Mouse (Mus musculus): ENCODE data around the gene Zfp365. TPM values are rescaled to one million over a fixed set of nuclear protein-coding genes. Genes with fewer than 3 reads are reported as not detected.

The Zfp365 gene
- total and polyA plus RNA-seq, 3 experiments: 1.0 to 4.0 (median 1.2) TPM

- Histone ChIP-seq H3K4me2 (ENCODE audit: insufficient read depth, low read depth, poor library complexity, severe bottlenecking) (peak overlapping the region; percentile 55), H3K9ac (ENCODE audit: insufficient read depth, low read depth) (no peak overlapping the region), H3K4me1 (ENCODE audit: control insufficient read depth in 1 of 2, insufficient read depth in 2 of 2) (peaks cover 3 to 8% of the 10 kb centered on the region in 2 experiments; a peak in 3 of 4 replicates), H3K36me3 (replicated peaks in 1 of 2; ENCODE audit: control insufficient read depth in 1 of 2, insufficient read depth in 1 of 2, low read length in 1 of 2) (peaks cover 0 to 6% of the 10 kb centered on the region in 2 experiments), H3K27me3 (replicated peaks) (no peaks in the 10 kb centered on the region), H3K4me3 (replicated peaks in 1 of 3; ENCODE audit: low read depth in 2 of 3, low read length in 2 of 3, poor library complexity in 1 of 3) (peak overlapping the region; percentile 14 to 59 (median 53)), H3K79me2 (replicated peaks; ENCODE audit: control insufficient read depth, extremely low read depth, insufficient read depth, poor library complexity, severe bottlenecking) (no peaks in the 10 kb centered on the region), H3K9me3 (replicated peaks; ENCODE audit: low read length) (peaks cover 3% of the 10 kb centered on the region), H3K27ac (ENCODE audit: insufficient read depth, low read depth) (no peak overlapping the region)
- no peak for DNase-seq (ENCODE audit: extremely low read depth)
- dilution Hi-C loops (cut with MboI; ENCODE audit: extremely low pct_ligation_motif_present, extremely low pct_unique_long_range_greater_than_20kb, low sequenced_read_pairs) (no loop called here), in situ Hi-C loops (cut with MboI; ENCODE audit: low pct_ligation_motif_present, low pct_unique_long_range_greater_than_20kb, low sequenced_read_pairs) (no loop called here)
- no peak for TF ChIP-seq ZKSCAN1 (IDR thresholded peaks at IDR 0.05; ENCODE audit: borderline replicate concordance, low read depth, low read length)
- TF ChIP-seq MXI1 (IDR thresholded peaks at IDR 0.05; ENCODE audit: low read depth, low read length): no peak
- no peak for TF ChIP-seq POLR2A (IDR thresholded peaks at IDR 0.05; ENCODE audit: low read depth, low read length)
- no peak for TF ChIP-seq PAX5 (IDR thresholded peaks at IDR 0.05; ENCODE audit: low read length)
- TF ChIP-seq UBTF (IDR thresholded peaks at IDR 0.05; ENCODE audit: low read depth, low read length): no peak
- TF ChIP-seq MAX (IDR thresholded peaks at IDR 0.05; ENCODE audit: low read length): no peak
Measured at GRCm38 (mm10) chr10:67911447-67912336, 770 bp downstream of the Zfp365 start.

- H3K9ac ChIP-seq (ENCODE audit: insufficient read depth, low read depth): no peak overlapping the region
- dilution Hi-C loops (cut with MboI; ENCODE audit: extremely low pct_ligation_motif_present, extremely low pct_unique_long_range_greater_than_20kb, low sequenced_read_pairs): no loop called here
- H3K27me3 ChIP-seq (replicated peaks): no peaks in the 10 kb centered on the region
- TF ChIP-seq CHD1 (IDR thresholded peaks at IDR 0.05; ENCODE audit: low read depth, low read length) (no peak), GABPA (IDR thresholded peaks at IDR 0.05; ENCODE audit: insufficient replicate concordance, low read depth, low read length) (no peak), IRF4 (IDR thresholded peaks at IDR 0.05; ENCODE audit: low read depth, low read length) (no peak), PAX5 (IDR thresholded peaks at IDR 0.05; ENCODE audit: low read length) (no peak), SIN3A (IDR thresholded peaks at IDR 0.05; ENCODE audit: low read length) (no peak), MYC (IDR thresholded peaks at IDR 0.05; ENCODE audit: low read depth, low read length) (no peak), ZC3H11A (IDR thresholded peaks at IDR 0.05; ENCODE audit: low read depth, low read length) (no peak), USF1 (IDR thresholded peaks at IDR 0.05; ENCODE audit: low read depth, low read length) (no peak), SMC3 (IDR thresholded peaks at IDR 0.05; ENCODE audit: low read depth, low read length) (no peak), KAT2A (IDR thresholded peaks at IDR 0.05; ENCODE audit: insufficient replicate concordance, low read length) (no peak), RAD21 (IDR thresholded peaks at IDR 0.05; ENCODE audit: low read depth, low read length) (no peak), NRF1 (IDR thresholded peaks at IDR 0.05; ENCODE audit: low read depth, low read length) (no peak), NELFE (IDR thresholded peaks at IDR 0.05; ENCODE audit: low read depth, low read length) (no peak), EP300 (IDR thresholded peaks at IDR 0.05; ENCODE audit: low read length) (no peak), HCFC1 (IDR thresholded peaks at IDR 0.05; ENCODE audit: low read depth, low read length) (no peak), BHLHE40 (IDR thresholded peaks at IDR 0.05; ENCODE audit: low read depth, low read length) (no peak), JUND (conservative IDR thresholded peaks at IDR 0.05; ENCODE audit: low read depth, low read length) (no peak), ZKSCAN1 (IDR thresholded peaks at IDR 0.05; ENCODE audit: borderline replicate concordance, low read depth, low read length) (no peak)
- H3K79me2 ChIP-seq (replicated peaks; ENCODE audit: control insufficient read depth, extremely low read depth, insufficient read depth, poor library complexity, severe bottlenecking): no peaks in the 10 kb centered on the region
- DNase-seq (ENCODE audit: extremely low read depth): no peak
- no peak overlapping the region for H3K4me3 ChIP-seq (replicated peaks in 1 of 3; ENCODE audit: low read depth in 2 of 3, low read length in 2 of 3, poor library complexity in 1 of 3)
- peaks cover 0 to 6% of the 10 kb centered on the region in 2 experiments for H3K36me3 ChIP-seq (replicated peaks in 1 of 2; ENCODE audit: control insufficient read depth in 1 of 2, insufficient read depth in 1 of 2, low read length in 1 of 2)
- H3K27ac ChIP-seq (ENCODE audit: insufficient read depth, low read depth): no peak overlapping the region
- peaks cover 3% of the 10 kb centered on the region for H3K9me3 ChIP-seq (replicated peaks; ENCODE audit: low read length)
- H3K4me2 ChIP-seq (ENCODE audit: insufficient read depth, low read depth, poor library complexity, severe bottlenecking): no peak overlapping the region
- in situ Hi-C loops (cut with MboI; ENCODE audit: low pct_ligation_motif_present, low pct_unique_long_range_greater_than_20kb, low sequenced_read_pairs): no loop called here
- peaks cover 4 to 8% of the 10 kb centered on the region in 2 experiments; a peak in 3 of 4 replicates for H3K4me1 ChIP-seq (ENCODE audit: control insufficient read depth in 1 of 2, insufficient read depth in 2 of 2)
Measured at GRCm38 (mm10) chr10:67907931-67908330, 4.5 kb downstream of the Zfp365 start.
